Mouse (Mus musculus): ENCODE results near the gene Clcnkb. TPM values are rescaled to one million over a fixed set of nuclear protein-coding genes. Genes with fewer than 3 reads are reported as not detected.

The Clcnkb gene
- total RNA-seq, 2 experiments from 2014 or later = 0.09 to 0.45 TPM

GRCm38 (mm10) chr4:141404518-141405313 lies 11.1 kb downstream of the Clcnkb start:
- DNase-seq = peak; percentile 88

- DNase-seq = no peak
These were observed 15.6 kb downstream of the Clcnkb start for GRCm38 (mm10) chr4:141400171-141400570.

- DNase-seq = no peak
These were observed 17.3 kb downstream of the Clcnkb start, which contains the start of gene Clcnka for GRCm38 (mm10) chr4:141398545-141398944. TSS of gene Clcnka (minus strand) at chr4:141398724.

- DNase-seq = no peak
These were observed 18.0 kb downstream of the Clcnkb start for GRCm38 (mm10) chr4:141397861-141398260.

- DNase-seq = no peak
These were observed 21.1 kb downstream of the Clcnkb start for GRCm38 (mm10) chr4:141394751-141395150.

- DNase-seq = no peak
These were observed 24.5 kb downstream of the Clcnkb start for GRCm38 (mm10) chr4:141391293-141391692.

- DNase-seq = no peak
These were observed 26.3 kb downstream of the Clcnkb start for GRCm38 (mm10) chr4:141389366-141390150.

- DNase-seq = no peak
These were observed 27.9 kb downstream of the Clcnkb start for GRCm38 (mm10) chr4:141387933-141388332.

- DNase-seq = peak; percentile 80
These were observed 28.6 kb downstream of the Clcnkb start for GRCm38 (mm10) chr4:141387093-141387784.

GRCm38 (mm10) chr4:141386150-141386549 lies 29.7 kb downstream of the Clcnkb start:
- no peak for DNase-seq

- DNase-seq = peak; percentile 39
These were observed 30.5 kb downstream of the Clcnkb start for GRCm38 (mm10) chr4:141385275-141385674.

GRCm38 (mm10) chr4:141382406-141382805 lies 33.4 kb downstream of the Clcnkb start:
- DNase-seq = no peak

GRCm38 (mm10) chr4:141379674-141380073 lies 36.1 kb downstream of the Clcnkb start:
- no peak for DNase-seq

- no peak for DNase-seq
These were observed 43.4 kb downstream of the Clcnkb start for GRCm38 (mm10) chr4:141372426-141372825.

GRCm38 (mm10) chr4:141367997-141368791 lies 47.6 kb downstream of the Clcnkb start, which contains the start of gene Fam131c:
TSS of gene Fam131c (plus strand) at chr4:141368220.
- no peak for DNase-seq

- DNase-seq = no peak
These were observed 49.9 kb downstream of the Clcnkb start for GRCm38 (mm10) chr4:141365876-141366275.

- DNase-seq = no peak
These were observed 50.7 kb downstream of the Clcnkb start for GRCm38 (mm10) chr4:141365126-141365525.

- DNase-seq = peak; percentile 86
These were observed 52.8 kb downstream of the Clcnkb start for GRCm38 (mm10) chr4:141362937-141363548.

- DNase-seq = no peak
These were observed 55.0 kb downstream of the Clcnkb start for GRCm38 (mm10) chr4:141360846-141361245.

- DNase-seq = no peak
These were observed 56.6 kb downstream of the Clcnkb start for GRCm38 (mm10) chr4:141359222-141359621.

GRCm38 (mm10) chr4:141357811-141358210 lies 58.0 kb downstream of the Clcnkb start:
- DNase-seq = no peak
